Mouse (Mus musculus): ENCODE data around the gene Ankrd55.
"Not testable (repeated sequence)": the region's sequence is repeated elsewhere in the genome, so short reads cannot be mapped to it uniquely, and the experiment has no call there.

Gene Ankrd55

DNA sequence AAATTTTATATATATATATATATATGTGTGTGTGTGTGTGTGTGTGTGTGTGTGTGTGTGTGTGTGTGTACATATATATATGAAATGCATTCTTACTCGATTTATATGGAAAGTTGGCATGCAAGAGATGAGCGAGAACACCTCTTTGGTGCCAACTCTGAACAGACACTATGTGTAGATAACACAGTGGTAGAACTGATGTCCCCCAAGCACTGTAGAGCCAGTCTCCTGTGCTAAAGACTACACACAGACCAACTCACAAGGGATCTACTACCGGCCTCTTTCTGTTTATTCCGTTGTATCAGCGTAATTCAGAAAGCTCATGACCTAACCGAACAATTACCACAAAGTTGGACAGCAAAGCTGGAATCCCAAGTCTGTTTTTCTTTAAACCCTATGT, 6.2 kb downstream of the Ankrd55 start:
- no peak for DNase-seq

DNA sequence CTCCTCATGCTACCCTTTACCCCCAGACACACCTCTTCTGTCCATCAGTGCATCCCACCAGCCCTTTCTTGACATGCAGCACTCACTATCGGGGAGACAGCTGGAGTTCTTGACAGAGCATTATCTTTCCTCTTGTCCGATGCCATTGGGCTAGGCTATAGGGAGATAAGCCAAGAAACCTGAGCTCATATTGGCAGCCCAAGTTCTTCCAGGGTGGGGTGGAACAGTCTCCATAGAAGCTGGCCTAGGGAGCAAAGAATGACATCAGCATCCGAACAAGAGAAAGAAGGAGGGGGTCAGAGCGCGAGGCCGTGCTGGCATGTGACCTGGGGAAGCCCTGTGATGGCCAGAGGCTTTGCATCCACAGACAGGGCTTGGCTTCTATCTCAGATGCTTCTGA, 9.5 kb downstream of the Ankrd55 start:
- no peak for DNase-seq

DNA sequence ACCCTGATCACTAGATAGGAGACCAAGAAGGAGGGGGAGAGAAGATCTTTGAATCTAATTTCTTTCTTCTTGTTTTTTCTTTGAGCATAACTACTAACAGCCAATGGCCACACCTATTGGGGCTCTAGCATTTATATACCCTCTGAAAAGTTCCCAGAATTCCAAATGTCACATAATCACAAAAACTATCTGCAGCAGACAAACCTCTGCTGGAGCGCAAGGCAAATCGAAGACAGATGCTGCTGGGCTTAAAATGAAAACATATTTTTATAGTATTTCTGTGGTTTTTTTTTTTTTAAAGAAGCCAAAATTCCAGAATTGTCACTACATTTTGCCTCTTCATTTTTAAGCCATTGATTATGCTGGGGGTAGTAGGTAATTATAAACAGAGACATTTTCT, 15.2 kb downstream of the Ankrd55 start:
- no peak for DNase-seq

DNA sequence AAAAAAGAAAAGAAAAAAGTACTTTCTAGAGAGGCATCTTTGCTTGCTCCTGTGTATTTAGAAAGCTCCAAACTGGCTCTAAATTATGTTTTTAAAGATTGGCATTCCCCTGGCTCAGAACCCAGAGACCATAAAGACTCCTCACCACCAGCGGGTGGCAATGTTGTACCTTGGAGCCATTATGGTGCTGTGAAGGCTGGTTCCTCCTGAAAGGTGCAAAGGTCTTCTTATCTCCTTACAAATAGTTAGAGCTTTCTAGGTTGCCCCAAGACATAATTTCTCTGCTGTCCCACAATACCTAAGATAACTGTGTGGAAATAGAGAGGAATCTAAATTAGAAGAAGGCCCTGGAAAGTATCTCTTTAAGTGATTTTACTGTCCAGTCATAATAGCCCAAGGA, 20.4 kb downstream of the Ankrd55 start:
- peak; percentile 45 to 59 for DNase-seq

DNA sequence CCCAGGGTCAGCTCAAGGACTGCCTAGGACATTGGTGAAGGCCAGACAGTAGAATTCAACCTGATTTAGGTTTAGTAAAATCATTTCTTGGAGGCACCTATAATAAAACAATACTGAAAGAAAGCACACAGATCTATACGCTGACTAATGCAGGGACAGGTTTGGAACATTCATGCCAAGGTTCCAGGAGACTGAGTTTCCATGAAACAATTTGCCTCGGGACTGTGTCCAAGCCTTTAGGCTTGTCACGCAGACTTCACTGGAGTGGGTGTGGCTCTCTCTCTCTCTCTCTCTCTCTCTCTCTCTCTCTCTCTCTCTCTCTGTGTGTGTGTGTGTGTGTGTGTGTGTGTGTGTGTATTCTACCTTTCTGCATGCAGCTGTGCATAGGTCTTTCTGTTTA, 23.4 kb downstream of the Ankrd55 start:
- DNase-seq = not testable (repeated sequence)

DNA sequence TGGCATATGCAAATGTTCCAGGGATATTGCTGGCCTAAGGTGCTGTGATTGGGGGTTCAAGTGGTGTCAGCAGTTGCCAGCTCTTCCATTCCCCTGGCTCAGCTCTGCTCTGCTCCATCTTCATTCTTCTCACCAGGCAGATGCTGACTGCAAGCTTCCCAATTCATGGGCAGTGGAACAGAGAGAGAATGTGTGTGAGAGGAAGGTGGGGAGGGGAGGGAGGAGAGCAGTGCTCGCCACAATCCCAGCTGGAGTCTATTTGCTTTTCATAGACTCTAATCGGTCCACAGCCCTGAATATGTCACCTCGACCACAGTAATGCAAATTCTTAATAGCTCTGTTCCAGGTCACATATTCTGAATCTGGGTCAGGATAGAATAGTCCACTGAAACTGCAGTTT, 27.2 kb downstream of the Ankrd55 start:
- peak; percentile 25 to 33 for DNase-seq

DNA sequence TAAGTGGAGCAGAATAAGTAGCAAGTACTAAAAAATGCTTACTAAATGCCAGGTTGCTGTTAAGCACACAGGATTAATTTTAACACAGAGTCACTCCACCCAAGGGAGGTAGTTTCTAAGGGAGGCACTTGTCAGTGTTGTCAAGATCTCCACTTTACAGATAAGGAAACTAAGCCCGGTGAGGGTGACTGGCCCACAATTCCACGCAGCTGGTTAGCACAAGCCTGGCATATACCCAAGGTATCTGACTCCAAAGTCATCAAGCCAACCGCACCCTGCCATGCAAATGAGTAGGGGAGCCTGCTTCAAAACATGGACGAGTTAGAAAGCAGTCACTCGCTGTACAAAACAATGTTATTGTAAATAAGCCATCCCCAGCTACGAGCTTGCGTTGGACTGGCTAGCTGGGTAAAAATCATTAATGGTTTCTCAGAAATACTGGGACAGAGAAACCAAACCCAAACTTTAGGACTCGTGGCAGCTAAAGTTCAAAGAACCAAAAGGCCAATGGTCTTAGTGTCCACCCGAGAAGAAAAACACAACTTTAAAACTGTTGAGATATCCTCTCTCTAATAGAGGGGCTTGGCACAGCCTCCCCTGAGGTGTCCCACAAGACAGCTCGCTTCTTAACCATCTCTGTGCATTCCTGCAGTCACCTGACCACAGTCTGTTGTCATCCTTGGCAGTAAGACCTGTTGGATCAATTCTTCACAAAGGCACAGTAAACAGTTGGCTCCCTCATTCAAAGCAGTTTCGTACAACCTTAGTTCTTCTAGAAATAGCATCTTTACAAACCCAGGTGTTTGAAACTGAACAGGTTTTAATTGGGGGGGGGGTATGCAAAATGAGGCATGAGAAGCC, 28.6 kb downstream of the Ankrd55 start:
- no peak for DNase-seq

DNA sequence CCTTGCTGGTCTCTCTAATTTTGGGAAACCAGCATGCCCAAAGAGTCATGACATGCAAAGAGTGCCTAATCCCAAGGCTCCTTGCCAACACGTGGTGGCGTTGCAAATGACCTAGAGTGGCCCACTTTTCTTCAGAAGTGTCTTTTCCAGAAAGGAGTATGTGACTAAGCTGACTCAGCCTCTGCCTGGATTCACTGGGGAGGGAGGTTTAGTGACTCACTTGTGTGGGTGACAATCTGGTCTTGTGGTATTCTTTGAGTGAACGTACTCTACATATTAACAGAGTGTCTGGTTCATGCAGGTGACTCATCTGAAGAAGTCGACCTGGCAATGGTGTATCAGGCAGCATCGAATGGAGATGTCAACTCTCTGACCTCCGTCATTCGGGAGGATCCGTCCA, 29.9 kb downstream of the Ankrd55 start:
- no peak for DNase-seq

DNA sequence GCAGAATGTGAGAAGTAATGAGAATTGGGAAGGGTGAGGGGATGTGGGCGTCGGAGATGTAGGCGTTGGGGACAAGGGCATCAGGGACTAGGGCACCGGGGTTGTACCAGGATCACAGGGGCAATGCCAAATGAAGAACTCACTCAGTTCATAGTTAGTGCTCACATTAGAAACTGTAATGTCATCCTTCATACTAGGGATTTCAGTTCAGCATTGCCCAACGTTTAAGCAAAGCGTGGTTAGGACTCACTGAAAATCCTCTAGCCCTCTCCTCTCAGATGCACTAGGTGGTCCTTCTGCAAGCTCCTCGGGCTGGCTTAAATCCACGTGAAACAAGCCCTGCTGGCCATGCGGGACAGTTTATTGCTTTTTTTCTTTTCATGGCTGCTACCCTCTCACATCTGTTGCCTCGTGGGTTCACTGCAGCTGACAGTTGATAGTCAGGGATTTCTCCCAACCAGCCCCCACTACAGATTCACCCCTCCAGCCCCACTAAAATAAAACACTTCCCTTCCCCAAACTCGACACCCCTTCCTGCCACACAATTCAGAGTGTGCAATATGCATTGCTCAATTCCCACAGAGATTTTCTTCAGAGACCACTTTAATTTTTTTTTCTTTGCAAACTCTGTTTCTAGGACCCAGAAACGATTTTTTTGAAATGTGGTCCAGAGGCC, 35.5 kb downstream of the Ankrd55 start:
- DNase-seq = no peak

DNA sequence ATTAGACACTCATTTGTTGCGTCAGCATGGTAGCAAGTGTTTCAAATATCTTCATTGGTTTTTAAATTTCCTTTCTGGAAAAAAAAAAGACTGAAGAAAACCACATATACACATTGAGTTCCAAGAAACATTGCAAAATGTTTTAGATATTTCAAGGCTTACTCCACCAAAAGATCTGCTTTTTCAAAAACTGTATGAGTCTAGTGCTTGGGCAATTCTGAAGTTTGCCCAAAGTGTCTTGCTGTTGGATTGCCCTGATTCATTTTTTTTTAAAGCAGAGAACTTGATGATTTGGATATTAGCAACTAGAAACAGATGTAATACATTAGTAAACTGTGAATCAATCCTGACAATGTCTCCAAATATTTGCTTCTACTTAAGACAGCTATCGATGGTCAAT, 36.9 kb downstream of the Ankrd55 start:
- no peak for DNase-seq

DNA sequence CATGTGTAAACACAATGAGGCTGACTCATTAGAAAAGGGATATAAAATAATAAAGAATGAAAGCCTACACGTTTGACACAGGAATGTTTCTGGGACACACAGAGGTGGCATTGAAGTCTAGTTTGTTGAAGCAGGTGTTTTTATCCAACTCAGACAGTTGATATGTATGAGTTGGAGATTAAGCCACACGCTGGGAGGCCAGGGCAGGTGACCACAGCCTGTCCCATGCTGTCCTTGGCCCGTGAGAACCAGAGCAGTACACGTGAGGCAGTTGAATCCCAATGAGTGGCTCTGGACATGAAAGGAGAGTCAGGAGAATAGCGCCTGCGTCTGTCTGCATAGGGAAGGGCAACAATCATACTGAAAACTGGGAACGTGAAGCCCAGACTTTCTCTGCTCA, 38.2 kb downstream of the Ankrd55 start:
- DNase-seq = no peak

DNA sequence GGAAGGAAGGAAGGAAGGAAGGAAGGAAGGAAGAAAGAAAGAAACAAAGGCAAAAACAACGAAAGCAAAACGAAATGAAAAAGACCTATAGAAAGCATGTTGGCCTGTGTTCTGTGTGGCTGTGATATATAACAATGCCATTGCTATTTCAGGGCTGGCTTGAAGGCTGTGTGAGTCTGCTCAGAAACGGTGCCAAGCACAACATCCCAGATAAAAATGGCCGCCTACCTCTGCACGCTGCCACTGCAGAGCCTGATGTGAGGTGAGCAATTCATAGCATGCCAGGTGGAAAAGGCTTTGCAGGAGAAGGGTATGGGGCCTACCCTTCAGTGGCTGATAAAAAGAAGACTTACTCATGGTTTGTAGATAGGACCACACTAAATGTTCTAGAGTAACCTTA, 38.7 kb downstream of the Ankrd55 start:
- DNase-seq = no peak

DNA sequence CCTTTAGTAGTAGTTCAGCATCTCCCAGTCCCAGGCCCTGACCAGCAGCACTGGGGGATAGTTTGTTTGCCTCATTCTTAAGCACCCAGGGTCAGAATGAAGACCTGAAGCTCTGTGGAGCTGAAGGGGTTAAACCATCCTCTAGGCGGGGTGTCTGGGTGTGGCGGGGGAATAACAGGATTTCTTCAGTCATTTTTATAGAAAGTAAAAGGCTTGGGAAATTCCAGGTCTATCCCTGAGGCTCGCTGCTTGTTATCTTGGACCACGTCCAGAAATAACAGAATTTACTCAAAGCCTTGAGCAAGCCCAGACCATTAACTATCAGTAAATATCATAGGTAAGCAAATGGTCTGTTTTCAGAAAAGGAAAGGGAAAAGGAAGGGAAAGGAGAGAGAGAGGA, 39.3 kb downstream of the Ankrd55 start:
- DNase-seq = no peak

DNA sequence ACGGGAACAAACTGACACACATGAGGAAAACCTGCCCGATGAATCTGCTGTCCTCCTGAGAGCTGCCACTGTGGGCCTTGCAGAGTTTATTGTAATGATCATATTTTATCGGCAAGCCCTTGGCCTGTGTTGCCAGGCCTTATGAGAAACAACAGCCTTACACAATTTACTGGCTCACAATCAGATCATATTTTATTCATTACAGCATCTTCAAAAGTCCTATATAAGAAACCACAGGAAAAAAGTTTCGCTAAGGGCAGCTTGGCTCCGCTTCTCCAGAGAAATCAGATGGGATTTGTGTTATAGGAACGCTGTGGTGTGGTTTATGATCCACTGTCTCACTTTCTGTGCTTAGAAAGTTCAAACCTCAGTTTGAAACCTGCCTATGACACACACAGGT, 42.0 kb downstream of the Ankrd55 start:
- DNase-seq = no peak

DNA sequence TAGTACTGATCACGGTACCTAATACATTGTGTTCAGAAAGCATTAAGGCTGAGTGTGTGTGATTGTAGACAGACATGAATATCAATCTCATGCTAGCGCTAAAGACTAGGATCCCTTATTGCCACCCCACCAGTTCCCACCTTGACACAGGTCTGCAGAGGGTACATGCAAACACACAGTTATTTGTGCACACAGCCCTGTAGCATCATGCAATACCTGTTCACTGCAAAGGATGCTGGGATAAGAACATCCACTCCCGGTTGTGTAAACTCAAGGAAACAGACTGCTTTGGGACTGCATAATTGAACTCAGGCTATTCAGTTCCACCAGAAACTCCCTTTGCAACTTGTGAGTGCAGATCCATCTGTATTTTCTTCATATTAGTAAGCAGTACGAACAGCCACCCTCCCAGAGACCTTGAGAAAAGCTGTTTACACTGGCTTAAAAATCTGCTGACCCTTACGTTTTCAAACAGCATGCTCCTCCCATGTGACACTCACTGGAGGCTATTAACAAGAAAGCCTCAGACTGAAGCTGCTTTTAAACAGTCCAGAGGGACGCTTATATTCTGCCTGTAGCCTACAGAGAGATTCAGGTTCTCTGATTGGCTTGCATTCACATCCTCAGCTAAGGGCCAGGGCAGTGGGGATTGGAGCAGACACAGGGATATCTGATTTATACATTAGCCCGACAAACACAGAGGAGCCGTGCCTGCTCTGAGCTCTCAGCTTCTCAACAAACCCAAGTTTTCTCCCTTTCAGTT, 42.8 kb downstream of the Ankrd55 start:
- DNase-seq = no peak

DNA sequence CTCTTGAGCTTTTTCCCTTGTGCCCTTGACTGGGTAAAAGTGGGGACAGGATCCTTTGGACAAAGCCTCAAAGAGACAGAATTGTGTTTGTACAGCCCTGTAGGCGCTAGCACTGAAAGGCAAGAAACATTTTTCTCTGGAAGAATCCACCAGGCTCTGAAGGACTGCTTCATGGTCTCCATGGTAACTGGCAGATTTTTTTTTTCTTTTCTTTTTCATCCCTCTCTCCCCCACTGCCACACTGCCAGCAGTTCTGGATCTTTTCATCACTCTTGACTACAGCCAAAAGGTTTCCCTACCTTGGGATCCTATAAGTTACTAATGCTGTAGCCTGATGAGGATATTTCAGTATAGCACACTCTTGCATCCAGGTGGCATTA, 43.4 kb downstream of the Ankrd55 start:
- no peak for DNase-seq

DNA sequence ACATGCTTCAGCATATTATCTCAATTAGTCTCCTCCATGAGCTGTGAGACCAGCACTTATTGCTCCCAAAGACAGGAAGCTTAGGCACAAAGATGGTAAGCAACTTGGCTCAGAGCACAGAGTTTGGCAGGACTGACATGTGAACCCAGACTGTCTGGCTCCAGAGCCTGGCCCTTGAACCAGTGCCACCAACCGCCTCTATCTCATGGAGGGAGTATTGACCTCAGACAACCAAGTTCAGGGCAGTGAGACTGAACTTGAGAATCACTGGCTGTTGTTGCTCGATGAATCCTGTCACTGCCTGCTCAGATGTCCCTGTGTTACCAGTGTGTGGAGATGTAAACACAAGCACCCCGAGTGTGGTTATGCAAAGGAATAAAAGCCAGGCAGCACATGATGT, 47.3 kb downstream of the Ankrd55 start:
- peak; percentile 44 to 64 for DNase-seq

DNA sequence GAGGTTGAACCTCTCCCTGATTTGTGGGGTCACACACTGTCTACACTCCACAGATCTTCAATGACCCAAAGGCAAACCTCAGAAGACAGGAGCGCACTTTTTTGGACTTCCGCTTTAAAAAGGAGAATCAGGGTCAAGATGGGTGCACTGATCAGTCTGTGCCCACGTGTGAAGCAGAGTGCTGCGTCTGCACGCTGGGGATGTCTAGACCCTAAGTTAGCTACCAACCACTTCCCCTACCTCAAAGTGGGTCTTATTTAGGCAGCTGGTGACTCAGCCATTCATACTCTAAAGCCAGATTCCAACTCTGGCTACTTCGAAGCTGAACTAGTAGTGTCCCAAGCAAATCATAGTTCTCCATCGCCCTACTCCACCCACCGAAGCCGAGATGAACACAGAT, 48.9 kb downstream of the Ankrd55 start:
- DNase-seq = no peak

DNA sequence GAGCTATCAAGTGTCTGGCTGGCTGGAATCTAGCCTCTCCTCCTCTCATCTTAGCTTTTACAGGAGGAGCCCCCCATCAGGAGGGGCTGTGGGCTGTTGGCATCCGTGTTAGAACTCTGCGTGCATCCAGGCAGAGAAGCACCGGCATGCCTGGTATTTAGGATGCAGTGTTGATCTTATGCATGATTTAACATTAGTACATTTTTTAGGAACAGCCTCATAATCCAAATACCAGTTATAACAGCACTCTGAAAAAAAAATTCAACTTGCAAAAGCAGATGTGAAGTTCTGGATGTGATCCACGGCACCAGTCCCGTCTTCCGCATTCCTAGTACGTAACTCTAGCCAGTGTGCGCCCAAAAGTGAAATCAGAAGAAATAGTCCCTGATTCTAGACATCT, 52.0 kb downstream of the Ankrd55 start:
- DNase-seq = no peak

DNA sequence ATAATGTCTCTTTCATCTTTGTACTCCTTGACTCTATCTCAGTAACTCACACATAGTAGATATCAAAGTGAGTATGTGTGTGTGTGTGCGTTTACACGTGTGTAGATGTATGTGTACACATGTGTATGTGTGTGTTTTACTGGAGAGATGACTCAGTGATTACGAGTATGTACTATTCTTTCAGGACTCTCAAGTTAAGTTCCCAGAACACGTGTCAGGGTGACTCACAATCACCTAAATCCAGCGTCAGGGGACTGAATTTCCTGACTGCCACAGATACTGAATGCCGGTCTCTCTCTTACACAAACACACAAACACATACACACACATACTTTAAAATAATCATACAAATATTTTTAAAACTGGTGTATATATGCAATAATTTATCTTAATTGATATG, 52.5 kb downstream of the Ankrd55 start:
- DNase-seq = no peak

DNA sequence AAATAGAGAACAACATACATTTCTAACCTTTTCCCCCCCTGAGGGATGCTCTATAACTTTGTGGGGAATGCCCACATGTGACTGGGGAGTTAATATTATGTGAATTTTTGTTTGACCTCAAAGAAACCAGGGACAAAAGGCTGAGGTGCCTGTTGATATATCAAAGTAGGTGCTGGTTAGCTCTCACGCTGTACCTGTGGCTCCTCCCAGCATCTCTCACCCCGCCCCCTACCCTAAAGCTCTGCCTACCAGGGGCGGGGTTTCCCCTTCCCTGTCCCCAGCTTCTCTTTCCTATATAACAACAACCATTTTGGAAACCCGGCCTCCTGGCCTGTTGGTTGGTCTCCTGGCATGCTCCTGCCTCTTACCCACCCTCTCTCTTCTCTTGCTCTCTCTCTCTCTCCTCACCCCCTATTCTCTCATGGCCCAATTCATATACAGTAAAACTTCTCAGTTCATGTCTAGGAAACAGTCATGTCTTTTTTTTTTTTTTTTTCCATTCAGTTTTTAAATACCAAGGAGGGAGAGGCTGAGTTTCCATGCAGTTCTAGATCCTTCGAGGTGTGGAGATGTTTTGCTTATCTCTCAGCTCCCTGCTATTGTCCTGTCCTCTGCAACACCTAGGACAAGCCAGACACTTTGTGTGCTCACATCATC, 54.8 kb downstream of the Ankrd55 start:
- no peak for DNase-seq

DNA sequence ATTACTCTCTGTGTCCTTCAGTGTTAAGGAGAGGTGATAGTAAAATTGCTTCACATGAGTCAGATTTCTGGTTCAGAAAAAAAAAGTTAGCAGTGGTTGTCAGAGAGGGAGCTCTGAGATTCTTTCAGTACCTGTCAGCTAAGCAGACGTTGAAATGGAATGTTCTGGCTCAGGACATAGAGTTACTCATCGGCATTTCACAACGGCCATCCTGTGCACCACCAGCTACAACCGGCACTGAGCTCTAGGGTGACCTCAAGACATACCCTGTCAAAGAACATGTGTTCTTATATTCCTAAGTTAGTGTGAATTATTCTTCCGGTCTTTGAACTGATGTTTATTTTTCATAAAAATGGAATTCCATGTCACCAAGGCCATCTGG, 55.4 kb downstream of the Ankrd55 start:
- DNase-seq = no peak

DNA sequence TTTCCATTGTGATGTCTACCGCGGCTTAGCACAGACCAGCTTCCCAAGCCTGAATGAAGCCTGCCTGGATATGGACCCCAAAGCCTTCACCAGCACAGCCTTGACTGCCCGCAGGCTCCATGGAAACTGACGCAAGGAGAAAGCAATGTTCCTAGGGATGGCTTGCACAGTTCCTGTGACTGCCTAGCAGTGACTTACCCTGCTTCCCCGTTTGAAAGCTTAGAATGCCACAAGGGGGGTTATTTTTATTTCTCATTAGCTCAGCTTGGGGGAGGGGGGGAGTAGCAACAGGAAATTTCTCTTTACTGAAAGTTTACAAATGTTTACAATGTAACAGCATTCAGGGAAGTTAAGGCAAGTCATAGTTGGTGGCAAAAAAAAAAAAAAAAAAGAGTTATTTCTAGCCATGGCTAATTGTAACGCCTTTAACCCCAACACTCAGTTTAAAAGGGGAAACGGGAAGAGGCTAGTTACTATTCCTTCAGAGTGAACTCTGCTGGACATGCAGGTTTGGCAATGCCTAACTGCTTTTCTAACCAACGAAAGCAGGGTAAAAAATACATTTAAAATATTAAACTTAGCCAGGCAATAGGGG, 56.1 kb downstream of the Ankrd55 start:
- DNase-seq = no peak
